Mouse (Mus musculus): ENCODE data around the gene Gnb4.

Gnb4 gene

DNA sequence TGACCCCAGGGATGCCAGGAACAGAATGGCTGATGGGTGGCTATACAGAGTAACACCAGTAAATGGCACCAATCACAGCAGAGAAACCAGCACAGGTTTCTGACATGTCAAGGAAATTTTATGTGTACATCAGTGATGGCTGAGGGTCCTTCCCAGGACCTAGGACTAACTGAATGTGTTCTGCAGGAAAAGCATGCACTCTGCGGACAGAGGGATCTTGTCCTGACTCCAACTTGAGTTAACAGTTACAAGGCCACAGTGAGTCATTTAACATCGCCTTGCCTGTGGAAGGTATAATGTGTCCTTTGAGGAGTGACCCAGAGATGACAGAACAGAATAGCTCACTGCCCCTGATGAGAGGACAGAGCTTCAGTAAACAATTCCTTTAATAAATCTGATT, 1.6 kb downstream of the Gnb4 start:
- no peak for DNase-seq (ENCODE audit: low spot score in 2 of 2)

DNA sequence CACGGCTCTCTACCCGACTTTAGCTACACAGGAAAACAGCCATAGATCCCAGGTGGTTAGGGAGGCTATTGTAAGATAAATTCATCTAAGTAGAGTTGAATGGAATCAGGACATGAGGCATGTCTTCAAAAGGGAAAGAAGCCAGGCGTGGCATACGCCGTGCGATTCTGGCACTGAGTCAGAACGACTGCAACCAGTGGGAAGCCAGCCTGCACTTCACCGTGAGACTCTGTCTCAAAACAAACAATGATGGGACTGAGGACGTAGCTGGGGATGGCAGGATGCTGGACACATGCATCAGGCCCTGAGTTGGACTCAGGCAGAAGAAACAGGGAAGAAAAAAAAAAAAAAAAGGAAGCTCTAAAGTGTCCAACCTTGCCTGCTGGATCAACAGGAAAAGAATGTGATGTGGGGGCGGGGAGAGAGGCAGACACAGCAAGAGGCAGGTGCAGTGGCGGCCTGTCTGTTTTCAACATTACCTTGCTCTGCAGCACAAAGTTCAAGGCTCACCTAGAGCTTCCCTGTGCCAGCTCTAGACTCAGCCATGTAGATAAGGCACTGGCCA, 4.7 kb downstream of the Gnb4 start:
- DNase-seq (ENCODE audit: low spot score in 2 of 2), result no peak

DNA sequence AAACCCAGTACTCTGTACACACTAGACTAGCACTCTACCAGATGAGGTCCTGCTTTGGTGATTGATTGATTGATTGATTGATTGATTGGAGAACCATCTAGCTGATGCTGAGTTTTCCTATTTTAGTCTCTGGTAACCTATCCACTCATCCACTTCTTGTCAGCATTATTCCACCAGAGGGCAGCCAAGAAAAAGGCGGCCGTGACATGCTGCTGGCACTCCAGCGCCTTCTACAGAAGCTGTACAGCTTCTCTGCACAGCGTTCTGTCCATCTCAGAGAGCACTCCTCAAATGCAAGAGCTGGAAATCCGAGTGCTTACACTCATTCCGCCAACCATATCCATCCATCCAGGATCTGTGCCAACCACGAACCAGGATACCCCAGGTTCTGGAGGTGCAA, 5.8 kb downstream of the Gnb4 start:
- peak in 1 of 2 experiments; percentile 21 for DNase-seq (ENCODE audit: low spot score in 2 of 2)

GRCm38 (mm10) chr3:32609233-32609632, 7.2 kb downstream of the Gnb4 start:
- no peak for DNase-seq (ENCODE audit: low spot score in 2 of 2)

DNA sequence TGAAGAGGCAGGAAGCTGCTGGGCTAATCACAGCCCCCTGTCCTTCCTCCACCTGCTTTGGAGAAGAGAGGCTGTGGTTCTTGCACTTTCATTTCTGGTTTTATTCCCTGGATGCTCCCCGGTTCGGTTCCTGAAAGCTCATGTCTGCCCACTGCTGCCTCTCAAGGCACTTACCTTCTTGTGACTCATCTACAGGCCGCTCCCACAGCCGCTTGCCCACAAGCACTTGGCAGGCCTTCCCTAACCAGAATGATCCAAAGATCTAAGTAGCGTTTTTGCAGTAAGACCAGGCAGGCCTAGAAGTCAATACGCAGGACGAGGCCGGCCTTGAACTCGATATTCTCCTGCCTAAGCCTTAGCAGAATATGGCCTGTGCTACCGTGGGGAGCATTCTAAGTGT, 15.3 kb downstream of the Gnb4 start:
- DNase-seq (ENCODE audit: low spot score in 2 of 2), result no peak

DNA sequence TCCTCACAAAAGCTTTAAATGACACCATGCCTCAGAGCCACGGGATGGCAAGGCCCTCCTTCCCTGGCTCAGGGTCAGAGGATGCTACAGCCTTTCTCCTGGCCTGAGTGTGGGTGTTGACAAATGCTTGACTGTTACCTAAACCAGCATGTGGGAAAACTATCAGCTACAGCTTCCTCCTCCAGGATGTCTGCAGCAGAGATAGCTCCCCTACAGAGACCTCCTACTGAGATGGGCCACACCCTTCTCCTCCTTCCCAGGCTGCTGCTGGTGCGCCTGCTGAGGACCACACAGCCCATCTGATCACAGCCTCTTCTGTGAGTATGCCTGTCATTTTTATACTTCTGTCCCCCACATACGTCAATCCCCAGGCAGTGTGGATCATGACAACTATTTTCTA, 17.1 kb downstream of the Gnb4 start:
- no peak for DNase-seq (ENCODE audit: low spot score in 2 of 2)

- DNase-seq (ENCODE audit: low spot score in 2 of 2), result no peak
Measured at GRCm38 (mm10) chr3:32595080-32595479, 21.3 kb downstream of the Gnb4 start.

DNA sequence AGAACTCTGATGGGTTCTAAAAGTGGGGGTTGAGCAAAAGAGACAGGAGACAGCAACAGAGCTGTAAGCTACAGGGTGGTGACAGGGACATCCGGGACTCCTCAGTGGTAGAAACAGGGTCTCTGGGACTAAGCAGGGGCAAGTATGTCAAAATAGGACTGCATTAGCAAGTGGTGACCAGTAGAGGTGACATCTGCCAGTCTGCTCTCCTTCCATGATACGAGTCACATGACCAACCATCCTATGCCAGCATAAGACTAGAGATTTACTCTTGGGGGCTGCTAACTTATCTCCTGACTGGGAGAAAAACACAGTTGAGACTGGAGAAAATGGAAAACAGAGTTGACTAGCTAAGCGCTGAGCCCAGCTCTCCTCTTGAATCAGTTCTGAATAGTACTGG, 30.1 kb downstream of the Gnb4 start:
- no peak for DNase-seq (ENCODE audit: low spot score in 2 of 2)

GRCm38 (mm10) chr3:32583489-32583888, 32.9 kb downstream of the Gnb4 start:
- DNase-seq (ENCODE audit: low spot score in 2 of 2), result no peak

DNA sequence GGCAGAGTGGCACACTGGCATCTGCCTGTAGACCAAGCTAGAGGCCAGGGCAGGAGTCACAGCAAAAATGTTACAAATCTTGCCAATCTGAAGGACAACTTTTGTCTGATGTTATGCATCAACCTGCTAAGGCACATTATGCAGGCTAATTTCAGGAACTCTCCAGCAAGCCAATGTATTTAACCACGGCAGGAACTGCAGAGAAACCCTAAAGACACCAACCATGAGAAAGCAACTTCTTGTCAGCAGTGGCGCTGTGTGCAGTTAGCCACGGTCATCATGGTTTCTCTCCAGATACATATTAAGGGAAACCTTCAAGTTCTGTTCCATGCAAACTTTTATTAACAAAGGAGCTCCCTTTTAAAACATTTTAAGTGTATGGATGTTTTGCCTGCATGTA, 34.5 kb downstream of the Gnb4 start:
- no peak for DNase-seq (ENCODE audit: low spot score in 2 of 2)

- no peak for DNase-seq (ENCODE audit: low spot score in 2 of 2)
Measured at GRCm38 (mm10) chr3:32580738-32581137, 35.6 kb downstream of the Gnb4 start.

GRCm38 (mm10) chr3:32578772-32579171, 37.6 kb downstream of the Gnb4 start:
- no peak for DNase-seq (ENCODE audit: low spot score in 2 of 2)

GRCm38 (mm10) chr3:32575151-32575550, 41.2 kb downstream of the Gnb4 start:
- DNase-seq (ENCODE audit: low spot score in 2 of 2), result no peak

DNA sequence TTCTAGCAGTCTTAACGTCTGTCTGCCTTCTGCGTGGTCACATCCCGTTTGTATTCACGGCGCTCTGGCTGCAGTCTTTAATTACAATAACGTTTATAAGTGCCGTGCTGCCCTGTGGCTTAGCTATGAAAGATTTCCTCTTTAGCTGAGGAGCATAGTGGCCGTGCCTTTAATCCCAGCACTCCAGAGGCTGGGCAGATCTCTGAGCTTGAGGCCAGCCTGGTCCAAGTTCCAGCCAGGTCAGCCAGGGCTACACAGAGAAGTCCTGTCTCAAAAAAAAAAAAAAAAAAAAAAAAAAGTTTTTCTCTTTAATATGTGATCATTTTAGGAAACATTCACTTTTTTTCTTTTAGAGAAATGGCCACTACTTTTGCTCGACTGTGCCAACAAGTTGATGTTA, 42.5 kb downstream of the Gnb4 start:
- no peak for DNase-seq (ENCODE audit: low spot score in 2 of 2)

GRCm38 (mm10) chr3:32573086-32573485, 43.3 kb downstream of the Gnb4 start:
- DNase-seq (ENCODE audit: low spot score in 2 of 2), result no peak

GRCm38 (mm10) chr3:32563401-32563800, 53.0 kb downstream of the Gnb4 start:
- no peak for DNase-seq (ENCODE audit: low spot score in 2 of 2)

- peak in 1 of 2 experiments; percentile 8 for DNase-seq (ENCODE audit: low spot score in 2 of 2)
Measured at GRCm38 (mm10) chr3:32553061-32553460, 63.3 kb downstream of the Gnb4 start.

DNA sequence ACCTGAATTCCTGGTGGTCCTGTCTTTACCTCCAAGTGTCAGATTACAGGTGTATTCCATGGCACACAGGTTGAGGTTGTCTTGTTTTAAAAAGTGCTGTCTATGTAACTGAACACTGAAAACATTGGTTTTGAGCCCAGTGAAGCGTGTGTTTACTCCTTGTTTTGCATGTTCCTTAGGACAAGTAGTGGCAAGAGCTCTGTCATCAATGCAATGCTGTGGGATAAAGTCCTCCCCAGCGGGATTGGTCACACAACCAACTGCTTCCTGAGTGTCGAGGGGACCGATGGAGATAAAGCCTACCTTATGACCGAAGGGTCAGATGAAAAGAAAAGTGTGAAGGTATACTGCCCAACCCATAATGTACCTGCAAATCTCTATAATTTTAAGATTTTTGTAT, 78.3 kb downstream of the Gnb4 start:
- DNase-seq (ENCODE audit: low spot score in 2 of 2), result no peak

GRCm38 (mm10) chr3:32537556-32537955, 78.8 kb downstream of the Gnb4 start:
- no peak for DNase-seq (ENCODE audit: low spot score in 2 of 2)

DNA sequence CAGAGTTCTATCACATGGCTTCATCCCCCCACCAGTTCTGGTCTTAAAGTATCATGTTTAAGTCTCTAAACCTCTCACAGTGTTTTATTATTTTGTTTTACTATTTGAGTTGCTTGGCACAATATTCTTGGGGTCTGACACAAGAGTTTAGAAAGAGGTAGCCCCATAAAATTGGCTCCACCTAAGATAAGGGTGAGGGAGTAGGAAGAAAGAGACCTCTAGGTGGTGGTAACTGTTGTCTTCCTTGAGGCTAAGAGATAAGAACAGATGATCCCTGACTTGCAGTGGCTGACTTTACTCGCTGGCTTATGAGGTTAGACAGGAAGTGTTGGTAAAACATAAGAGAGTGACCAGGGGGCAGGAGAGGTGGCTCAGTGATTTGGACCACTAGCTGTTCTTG, 80.7 kb downstream of the Gnb4 start:
- DNase-seq (ENCODE audit: low spot score in 2 of 2), result no peak

All from spleen, postnatal 36 days (tissue).